Mouse (Mus musculus): ENCODE results near the gene Utf1. TPM values are rescaled to one million over a fixed set of nuclear protein-coding genes. Genes with fewer than 3 reads are reported as not detected.

Utf1 gene
- polyA plus RNA-seq, 1 experiment: 244 TPM

- Histone ChIP-seq H3K9me3 (replicated peaks; ENCODE audit: control insufficient read depth, insufficient read depth, low read length, poor library complexity, severe bottlenecking) (no peaks in the 10 kb centered on the region), H3K27ac (ENCODE audit: insufficient read depth, low read length) (no peak overlapping the region), H3K9ac (ENCODE audit: low read depth, poor library complexity, severe bottlenecking) (no peak overlapping the region), H3K4me3 (ENCODE audit: low read depth, low read length) (no peak overlapping the region), H3K4me1 (ENCODE audit: control insufficient read depth, insufficient read depth, low read length) (peaks cover 2% of the 10 kb centered on the region), H3K36me3 (ENCODE audit: control insufficient read depth, insufficient read depth, low read length, poor library complexity, severe bottlenecking) (no peaks in the 10 kb centered on the region), H3K27me3 (ENCODE audit: control insufficient read depth, insufficient read depth, low read length, poor library complexity, severe bottlenecking) (no peaks in the 10 kb centered on the region)
- TF ChIP-seq EP300 (IDR thresholded peaks at IDR 0.05; ENCODE audit: insufficient read depth, low read depth, low read length) (no peak), CTCF (IDR thresholded peaks at IDR 0.05; ENCODE audit: low read depth, low read length) (no peak), POLR2A (IDR thresholded peaks at IDR 0.05; ENCODE audit: insufficient read depth, low read length) (no peak)
These were observed 27.2 kb upstream of the Utf1 start for GRCm38 (mm10) chr7:139916345-139916744.

DNA sequence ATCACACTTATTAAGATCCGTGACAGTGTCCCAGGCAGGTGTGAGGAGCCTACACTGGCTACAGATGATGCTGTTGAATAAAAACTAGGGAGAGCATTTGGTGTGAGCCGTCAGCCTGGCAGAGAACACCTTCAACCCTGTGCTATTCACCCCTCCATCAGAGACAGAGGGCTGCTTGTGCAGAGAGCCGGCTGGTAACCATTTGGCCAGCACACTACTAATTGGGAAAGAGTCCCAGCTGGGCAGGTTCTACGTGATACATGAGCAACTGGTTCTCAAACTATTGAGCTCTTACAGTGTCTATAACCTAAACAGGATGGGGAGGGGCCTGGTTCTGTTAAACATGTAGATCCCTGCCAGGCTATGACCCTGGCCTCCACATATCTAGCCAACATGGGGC lies 25.3 kb upstream of the Utf1 start:
- Histone ChIP-seq H3K27me3 (ENCODE audit: control insufficient read depth, insufficient read depth, low read length, poor library complexity, severe bottlenecking) (no peaks in the 10 kb centered on the region), H3K9me3 (replicated peaks; ENCODE audit: control insufficient read depth, insufficient read depth, low read length, poor library complexity, severe bottlenecking) (no peaks in the 10 kb centered on the region), H3K36me3 (ENCODE audit: control insufficient read depth, insufficient read depth, low read length, poor library complexity, severe bottlenecking) (no peaks in the 10 kb centered on the region), H3K4me1 (ENCODE audit: control insufficient read depth, insufficient read depth, low read length) (peaks cover 2% of the 10 kb centered on the region), H3K4me3 (ENCODE audit: low read depth, low read length) (no peak overlapping the region), H3K27ac (ENCODE audit: insufficient read depth, low read length) (no peak overlapping the region), H3K9ac (ENCODE audit: low read depth, poor library complexity, severe bottlenecking) (no peak overlapping the region)
- TF ChIP-seq CTCF (IDR thresholded peaks at IDR 0.05; ENCODE audit: low read depth, low read length): no peak
- TF ChIP-seq POLR2A (IDR thresholded peaks at IDR 0.05; ENCODE audit: insufficient read depth, low read length): no peak
- no peak for TF ChIP-seq EP300 (IDR thresholded peaks at IDR 0.05; ENCODE audit: insufficient read depth, low read depth, low read length)

DNA sequence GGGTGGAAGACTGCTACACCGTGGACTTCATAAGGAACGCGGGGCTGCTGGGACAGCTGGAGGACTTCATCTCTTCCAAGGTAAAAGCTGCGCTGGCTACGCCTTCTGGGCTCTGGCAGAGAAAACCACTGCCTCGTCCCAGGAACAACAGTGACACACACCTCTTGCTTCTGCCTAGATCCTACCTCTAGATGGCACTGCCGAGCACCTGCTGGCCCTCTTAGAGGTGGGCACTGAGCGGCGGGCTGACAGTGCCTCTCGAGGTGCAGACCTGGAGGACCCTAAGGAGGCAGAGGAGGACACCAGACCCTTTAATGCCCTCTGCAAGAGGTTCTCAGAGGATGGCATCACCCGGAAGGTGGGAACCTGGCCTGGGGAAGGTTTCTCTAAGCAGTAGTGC lies 12.9 kb upstream of the Utf1 start:
- TF ChIP-seq EP300 (IDR thresholded peaks at IDR 0.05; ENCODE audit: insufficient read depth, low read depth, low read length) (no peak), CTCF (IDR thresholded peaks at IDR 0.05; ENCODE audit: low read depth, low read length) (peak; percentile 90), POLR2A (IDR thresholded peaks at IDR 0.05; ENCODE audit: insufficient read depth, low read length) (no peak)
- H3K9ac ChIP-seq (ENCODE audit: low read depth, poor library complexity, severe bottlenecking): no peak overlapping the region
- no peak overlapping the region for H3K4me3 ChIP-seq (ENCODE audit: low read depth, low read length)

GRCm38 (mm10) chr7:139936705-139937104 lies 6.9 kb upstream of the Utf1 start:
- Histone ChIP-seq H3K4me1 (ENCODE audit: control insufficient read depth, insufficient read depth, low read length) (peaks cover 5% of the 10 kb centered on the region), H3K36me3 (ENCODE audit: control insufficient read depth, insufficient read depth, low read length, poor library complexity, severe bottlenecking) (no peaks in the 10 kb centered on the region), H3K9me3 (replicated peaks; ENCODE audit: control insufficient read depth, insufficient read depth, low read length, poor library complexity, severe bottlenecking) (no peaks in the 10 kb centered on the region), H3K27me3 (ENCODE audit: control insufficient read depth, insufficient read depth, low read length, poor library complexity, severe bottlenecking) (no peaks in the 10 kb centered on the region), H3K9ac (ENCODE audit: low read depth, poor library complexity, severe bottlenecking) (no peak overlapping the region), H3K27ac (ENCODE audit: insufficient read depth, low read length) (peak overlapping the region; percentile 67), H3K4me3 (ENCODE audit: low read depth, low read length) (no peak overlapping the region)
- TF ChIP-seq POLR2A (IDR thresholded peaks at IDR 0.05; ENCODE audit: insufficient read depth, low read length): no peak
- TF ChIP-seq CTCF (IDR thresholded peaks at IDR 0.05; ENCODE audit: low read depth, low read length): no peak
- no peak for TF ChIP-seq EP300 (IDR thresholded peaks at IDR 0.05; ENCODE audit: insufficient read depth, low read depth, low read length)

More for the DNA sequence above, 12.9 kb upstream of the Utf1 start:
- H3K27me3 ChIP-seq (ENCODE audit: control insufficient read depth, insufficient read depth, low read length, poor library complexity, severe bottlenecking): no peaks in the 10 kb centered on the region
- no peaks in the 10 kb centered on the region for H3K9me3 ChIP-seq (replicated peaks; ENCODE audit: control insufficient read depth, insufficient read depth, low read length, poor library complexity, severe bottlenecking)
- no peaks in the 10 kb centered on the region for H3K36me3 ChIP-seq (ENCODE audit: control insufficient read depth, insufficient read depth, low read length, poor library complexity, severe bottlenecking)
- no peaks in the 10 kb centered on the region for H3K4me1 ChIP-seq (ENCODE audit: control insufficient read depth, insufficient read depth, low read length)
- H3K27ac ChIP-seq (ENCODE audit: insufficient read depth, low read length): no peak overlapping the region

GRCm38 (mm10) chr7:139937138-139937537 lies 6.5 kb upstream of the Utf1 start:
- no peaks in the 10 kb centered on the region for H3K9me3 ChIP-seq (replicated peaks; ENCODE audit: control insufficient read depth, insufficient read depth, low read length, poor library complexity, severe bottlenecking)
- H3K9ac ChIP-seq (ENCODE audit: low read depth, poor library complexity, severe bottlenecking): no peak overlapping the region
- H3K4me1 ChIP-seq (ENCODE audit: control insufficient read depth, insufficient read depth, low read length): peaks cover 5% of the 10 kb centered on the region
- no peaks in the 10 kb centered on the region for H3K27me3 ChIP-seq (ENCODE audit: control insufficient read depth, insufficient read depth, low read length, poor library complexity, severe bottlenecking)
- H3K27ac ChIP-seq (ENCODE audit: insufficient read depth, low read length): peak overlapping the region; percentile 67
- peak overlapping the region; percentile 57; the same call in 1 of the 2 replicates for H3K4me3 ChIP-seq (ENCODE audit: low read depth, low read length)
- no peaks in the 10 kb centered on the region for H3K36me3 ChIP-seq (ENCODE audit: control insufficient read depth, insufficient read depth, low read length, poor library complexity, severe bottlenecking)
- TF ChIP-seq CTCF (IDR thresholded peaks at IDR 0.05; ENCODE audit: low read depth, low read length) (no peak), EP300 (IDR thresholded peaks at IDR 0.05; ENCODE audit: insufficient read depth, low read depth, low read length) (peak; percentile 87)

DNA sequence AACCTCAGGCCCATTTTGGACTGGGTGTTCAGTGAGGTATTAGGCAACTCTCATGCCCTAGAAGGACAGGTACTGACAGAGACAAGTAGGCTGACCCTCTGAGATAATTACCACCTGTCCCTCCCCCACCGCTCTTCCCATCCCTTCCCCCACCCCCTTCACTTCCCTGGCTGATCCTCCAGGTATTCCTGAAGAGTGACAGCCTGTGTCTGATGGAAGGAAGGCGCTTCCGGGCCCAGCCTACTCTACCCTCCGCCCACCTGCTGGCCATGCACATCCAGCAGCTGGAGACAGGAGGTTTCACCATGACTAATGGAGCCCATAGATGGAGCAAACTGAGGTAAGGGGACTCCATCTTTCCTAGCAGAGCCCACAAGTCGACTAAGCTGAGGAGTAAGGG lies 5.8 kb upstream of the Utf1 start:
- Histone ChIP-seq H3K9me3 (replicated peaks; ENCODE audit: control insufficient read depth, insufficient read depth, low read length, poor library complexity, severe bottlenecking) (no peaks in the 10 kb centered on the region), H3K36me3 (ENCODE audit: control insufficient read depth, insufficient read depth, low read length, poor library complexity, severe bottlenecking) (no peaks in the 10 kb centered on the region), H3K4me1 (ENCODE audit: control insufficient read depth, insufficient read depth, low read length) (peaks cover 5% of the 10 kb centered on the region), H3K9ac (ENCODE audit: low read depth, poor library complexity, severe bottlenecking) (no peak overlapping the region), H3K27me3 (ENCODE audit: control insufficient read depth, insufficient read depth, low read length, poor library complexity, severe bottlenecking) (no peaks in the 10 kb centered on the region), H3K4me3 (ENCODE audit: low read depth, low read length) (peak overlapping the region; percentile 70), H3K27ac (ENCODE audit: insufficient read depth, low read length) (peak overlapping the region; percentile 67)
- TF ChIP-seq POLR2A (IDR thresholded peaks at IDR 0.05; ENCODE audit: insufficient read depth, low read length): no peak
- peak; percentile 88 for TF ChIP-seq EP300 (IDR thresholded peaks at IDR 0.05; ENCODE audit: insufficient read depth, low read depth, low read length)
